Mouse (Mus musculus): Measurements from ENCODE around the gene Lcmt1. TPM values are rescaled to one million over a fixed set of nuclear protein-coding genes. Genes with fewer than 3 reads are reported as not detected.

Gene Lcmt1
- polyA plus RNA-seq, 1 experiment from 2014 or later = 22.3 TPM

DNA sequence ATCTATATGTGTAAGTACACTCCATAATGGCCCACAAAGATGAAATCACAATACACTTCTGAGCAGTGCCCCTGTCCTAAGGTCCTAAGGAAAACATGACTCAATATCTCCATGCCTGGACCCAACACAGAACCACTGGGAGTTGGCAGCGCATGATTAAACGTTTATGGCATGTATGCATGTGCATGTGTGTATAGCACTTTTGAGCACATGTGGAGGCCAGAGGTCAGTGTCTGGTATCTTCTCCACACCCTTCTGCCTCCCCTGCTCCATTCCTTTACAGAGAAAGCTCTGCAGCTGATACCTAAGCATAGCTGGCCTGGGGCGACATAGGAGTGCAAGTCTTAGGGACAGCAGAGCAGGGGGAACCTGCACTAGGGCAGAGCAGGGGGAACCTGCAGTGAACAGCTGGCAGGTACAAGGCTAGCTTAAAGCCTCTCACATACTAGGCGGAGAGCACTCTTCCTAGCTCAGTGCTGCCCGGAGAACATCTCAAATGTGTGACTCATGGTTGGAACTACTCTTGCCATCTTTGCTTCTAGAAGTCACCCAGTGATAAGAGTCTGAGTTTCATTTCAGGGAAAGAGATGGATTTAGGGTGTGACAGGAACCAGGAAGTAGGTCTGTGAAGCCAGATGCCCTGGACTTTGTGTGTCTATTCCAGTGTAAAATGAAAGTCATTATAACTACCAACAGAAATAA lies 25.4 kb upstream of the Lcmt1 start:
- no peak overlapping the region for H3K4me2 ChIP-seq
- 80% methylated on average over 5 of the region's 5 CpGs for WGBS (ENCODE audit: insufficient replicate concordance)
- H3K4me1 ChIP-seq (replicated peaks) = peaks cover 25% of the 10 kb centered on the region
- H3K4me3 ChIP-seq (replicated peaks) = no peak overlapping the region
- H3K9me3 ChIP-seq (replicated peaks) = no peaks in the 10 kb centered on the region
- no peak overlapping the region for H3K9ac ChIP-seq
- H3K27ac ChIP-seq (replicated peaks) = no peak overlapping the region
- H3K27me3 ChIP-seq = no peaks in the 10 kb centered on the region
- ATAC-seq (ENCODE audit: insufficient read depth) = no peak
- H3K36me3 ChIP-seq (replicated peaks) = no peaks in the 10 kb centered on the region

DNA sequence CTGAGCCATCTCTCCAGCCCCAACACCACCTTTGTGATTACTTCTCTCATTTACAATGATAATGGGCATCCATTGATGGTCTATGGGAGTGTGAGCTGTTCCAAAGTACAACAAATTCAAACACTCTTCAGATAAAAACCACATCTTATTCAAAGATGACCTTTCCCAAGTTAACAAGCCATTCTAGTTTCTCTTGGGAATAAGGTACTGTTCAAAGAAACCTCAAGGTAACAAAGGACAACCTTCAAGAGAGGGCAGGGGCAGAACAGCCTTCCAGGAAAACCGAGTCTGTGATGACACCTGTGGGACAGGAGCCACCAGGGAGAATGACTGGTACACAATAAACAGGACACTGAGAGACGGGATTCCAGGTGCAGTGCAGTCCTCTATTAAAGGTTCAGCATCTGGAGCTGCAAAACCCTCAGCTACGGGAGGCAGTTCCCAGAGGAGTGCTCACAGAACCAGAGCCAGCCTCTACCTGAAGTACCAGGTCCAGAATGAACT lies 24.5 kb upstream of the Lcmt1 start:
- Histone ChIP-seq H3K4me2 (no peak overlapping the region), H3K9ac (no peak overlapping the region), H3K4me1 (replicated peaks) (peaks cover 33% of the 10 kb centered on the region), H3K4me3 (replicated peaks) (no peak overlapping the region), H3K9me3 (replicated peaks) (no peaks in the 10 kb centered on the region), H3K36me3 (replicated peaks) (no peaks in the 10 kb centered on the region), H3K27ac (replicated peaks) (no peak overlapping the region), H3K27me3 (no peaks in the 10 kb centered on the region)
- 81% methylated on average over 3 of the region's 3 CpGs for WGBS (ENCODE audit: insufficient replicate concordance)
- ATAC-seq (ENCODE audit: insufficient read depth) = no peak

DNA sequence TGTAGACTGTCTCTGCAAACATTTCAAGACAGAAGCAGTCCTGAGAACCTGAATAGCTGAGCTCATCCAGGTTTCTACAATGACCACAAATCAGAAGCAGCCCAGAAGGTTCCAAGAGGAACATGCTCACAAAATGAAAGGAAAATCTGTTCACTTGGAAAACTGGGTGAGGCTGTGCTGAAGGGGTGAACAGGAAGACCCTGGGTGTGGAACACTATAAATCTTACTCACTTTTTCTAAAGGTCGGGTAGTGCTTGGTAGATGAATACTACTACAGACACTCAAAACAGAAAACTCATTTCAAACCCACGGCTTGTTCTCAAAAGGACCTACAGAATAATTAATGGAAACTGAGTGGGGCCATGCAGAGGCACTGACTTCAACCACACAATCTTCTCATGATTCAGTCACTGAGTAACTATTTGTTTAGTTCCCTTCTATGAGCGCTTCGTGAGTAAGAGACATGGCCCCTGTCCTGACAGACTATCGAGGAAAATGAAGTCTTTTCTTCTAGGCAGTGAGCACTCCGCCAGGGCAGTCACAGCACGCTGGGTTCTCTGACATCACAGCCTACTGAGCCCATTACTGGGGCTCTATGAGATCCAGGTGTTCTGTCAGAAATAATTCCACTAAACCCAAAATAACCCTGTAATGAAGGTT lies 22.8 kb upstream of the Lcmt1 start:
- WGBS (ENCODE audit: insufficient replicate concordance) = 73% methylated on average over 7 of the region's 7 CpGs
- no peaks in the 10 kb centered on the region for H3K9me3 ChIP-seq (replicated peaks)
- no peak overlapping the region for H3K27ac ChIP-seq (replicated peaks)
- H3K9ac ChIP-seq = no peak overlapping the region
- no peak for ATAC-seq (ENCODE audit: insufficient read depth)
- no peaks in the 10 kb centered on the region for H3K36me3 ChIP-seq (replicated peaks)
- H3K4me1 ChIP-seq (replicated peaks) = peaks cover 48% of the 10 kb centered on the region
- no peaks in the 10 kb centered on the region for H3K27me3 ChIP-seq
- no peak overlapping the region for H3K4me2 ChIP-seq
- no peak overlapping the region for H3K4me3 ChIP-seq (replicated peaks)

DNA sequence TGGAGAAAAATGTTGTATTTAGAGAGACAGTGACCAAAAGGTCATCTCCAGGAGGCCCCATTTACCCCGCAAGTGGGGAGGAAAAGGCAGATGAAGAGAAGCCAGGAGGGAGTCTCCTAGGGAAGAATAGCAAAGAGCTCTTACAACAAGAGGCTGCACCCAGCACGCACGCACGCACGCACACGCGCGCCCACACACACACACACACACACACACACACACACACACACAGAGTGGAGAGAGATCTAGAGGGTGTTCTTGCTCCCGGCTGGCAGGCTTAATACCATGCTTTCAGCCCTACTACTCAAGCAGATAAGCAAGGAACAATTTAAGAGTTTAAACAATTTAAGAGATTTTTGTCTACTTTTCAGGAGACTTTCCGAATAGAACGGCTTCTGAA lies 19.8 kb upstream of the Lcmt1 start:
- Histone ChIP-seq H3K36me3 (replicated peaks) (no peaks in the 10 kb centered on the region), H3K27me3 (no peaks in the 10 kb centered on the region), H3K27ac (replicated peaks) (no peak overlapping the region), H3K4me3 (replicated peaks) (no peak overlapping the region), H3K4me1 (replicated peaks) (peaks cover 64% of the 10 kb centered on the region), H3K9ac (no peak overlapping the region), H3K4me2 (no peak overlapping the region), H3K9me3 (replicated peaks) (no peaks in the 10 kb centered on the region)
- ATAC-seq (ENCODE audit: insufficient read depth) = no peak
- WGBS (ENCODE audit: insufficient replicate concordance) = 79% methylated on average over 11 of the region's 11 CpGs

DNA sequence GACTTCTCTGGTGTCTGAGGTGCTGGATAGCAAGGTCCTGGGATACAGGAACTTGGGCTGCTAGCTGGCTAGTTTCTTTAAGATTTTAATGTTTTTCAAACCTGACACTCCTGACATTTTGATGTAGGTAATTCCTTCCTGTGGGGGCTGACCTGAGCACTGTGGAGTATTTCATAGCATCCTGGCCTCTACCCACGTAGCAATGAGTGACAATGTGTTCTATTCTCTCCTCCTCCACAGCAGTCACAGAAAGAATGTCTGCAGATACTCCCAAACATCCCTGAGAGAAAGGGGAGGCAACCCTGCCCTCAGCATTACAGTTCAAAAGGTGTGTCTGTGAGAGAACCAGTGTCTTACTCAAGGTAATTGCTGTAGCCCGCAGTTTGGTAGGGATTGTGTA lies 19.3 kb upstream of the Lcmt1 start:
- Histone ChIP-seq H3K9me3 (replicated peaks) (no peaks in the 10 kb centered on the region), H3K4me2 (no peak overlapping the region), H3K36me3 (replicated peaks) (no peaks in the 10 kb centered on the region), H3K9ac (no peak overlapping the region), H3K4me1 (replicated peaks) (peaks cover 68% of the 10 kb centered on the region), H3K27me3 (no peaks in the 10 kb centered on the region), H3K4me3 (replicated peaks) (no peak overlapping the region), H3K27ac (replicated peaks) (no peak overlapping the region)
- ATAC-seq (ENCODE audit: insufficient read depth) = no peak
- 72% methylated on average over 2 of the region's 2 CpGs for WGBS (ENCODE audit: insufficient replicate concordance)

DNA sequence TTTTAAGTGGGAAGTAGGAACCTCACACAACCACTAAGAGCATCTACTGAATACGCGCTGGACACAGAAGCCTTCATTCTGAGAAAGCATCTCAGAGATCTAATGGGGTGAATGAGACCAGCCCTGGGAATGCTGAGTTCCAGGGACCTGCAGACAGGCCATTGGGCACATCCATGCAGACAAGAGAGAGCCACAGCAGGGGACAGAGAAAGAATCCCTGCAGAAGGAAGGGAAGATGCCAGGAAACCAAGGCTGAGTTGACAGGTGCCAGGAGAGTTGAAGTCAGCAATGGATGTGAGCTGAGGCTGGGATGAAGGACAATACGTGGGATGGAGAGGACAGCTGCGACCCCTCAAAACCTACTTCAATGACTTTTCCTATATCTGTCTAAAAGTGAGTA lies 16.5 kb upstream of the Lcmt1 start:
- H3K4me2 ChIP-seq = peak overlapping the region; percentile 64
- H3K9me3 ChIP-seq (replicated peaks) = no peaks in the 10 kb centered on the region
- 90% methylated on average over 4 of the region's 4 CpGs for WGBS (ENCODE audit: insufficient replicate concordance)
- H3K4me1 ChIP-seq (replicated peaks) = peaks cover 96% of the 10 kb centered on the region
- H3K27me3 ChIP-seq = no peaks in the 10 kb centered on the region
- peak overlapping the region; percentile 79 for H3K27ac ChIP-seq (replicated peaks)
- no peak overlapping the region for H3K4me3 ChIP-seq (replicated peaks)
- H3K9ac ChIP-seq = 0 out of 2 replicates have a peak overlapping the region, but pooled peaks have one; percentile 15
- H3K36me3 ChIP-seq (replicated peaks) = peaks cover 8% of the 10 kb centered on the region; the same call in 1 of the 2 replicates
- no peak for ATAC-seq (ENCODE audit: insufficient read depth)

DNA sequence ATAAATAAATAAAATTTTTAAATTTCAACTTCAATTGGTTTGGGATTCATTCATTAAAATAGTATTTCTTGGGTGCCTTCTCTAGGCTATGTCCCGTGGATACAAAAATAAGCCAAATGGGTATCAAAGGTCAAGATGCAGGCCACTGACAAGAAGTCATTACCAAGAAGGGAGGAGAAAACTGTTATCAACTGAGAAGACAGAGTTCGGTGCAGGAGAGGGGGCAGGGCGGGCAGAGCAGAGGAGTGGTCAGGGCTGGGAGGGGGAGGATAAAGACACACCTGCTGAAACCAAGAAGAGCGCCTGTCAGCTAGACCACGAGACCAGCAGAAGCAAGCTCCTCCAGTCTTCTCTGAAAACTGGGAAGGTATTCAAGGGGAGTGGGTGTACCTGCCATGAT lies 15.7 kb upstream of the Lcmt1 start:
- ATAC-seq (ENCODE audit: insufficient read depth) = peak; percentile 94
- 17% methylated on average over 5 of the region's 5 CpGs for WGBS (ENCODE audit: insufficient replicate concordance)
- no peaks in the 10 kb centered on the region for H3K9me3 ChIP-seq (replicated peaks)
- H3K27ac ChIP-seq (replicated peaks) = peak overlapping the region; percentile 79
- H3K4me3 ChIP-seq (replicated peaks) = peak overlapping the region; percentile 30
- peaks cover 94% of the 10 kb centered on the region for H3K4me1 ChIP-seq (replicated peaks)
- peak overlapping the region; percentile 42 for H3K9ac ChIP-seq
- H3K36me3 ChIP-seq (replicated peaks) = peaks cover 8% of the 10 kb centered on the region; the same call in 1 of the 2 replicates
- H3K27me3 ChIP-seq = no peaks in the 10 kb centered on the region
- peak overlapping the region; percentile 64 for H3K4me2 ChIP-seq

DNA sequence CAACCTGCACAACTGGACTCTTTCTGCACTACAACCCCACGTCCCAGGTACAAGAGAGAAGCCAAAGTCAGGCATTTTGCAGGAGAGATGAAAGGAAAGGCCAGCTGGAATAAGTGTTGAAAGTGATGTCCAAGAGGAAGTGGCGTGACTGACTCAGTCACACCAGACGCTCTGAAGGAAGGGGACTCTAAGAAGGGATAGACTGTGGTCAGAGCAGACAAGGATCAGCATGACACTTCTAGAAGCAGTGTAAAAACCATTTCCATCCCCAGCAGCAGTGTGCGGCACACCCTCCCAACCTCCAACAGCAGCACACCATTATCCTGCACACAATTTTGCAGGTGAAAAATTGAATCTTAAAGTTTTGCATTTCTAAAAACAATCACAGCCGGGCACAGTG lies 15.2 kb upstream of the Lcmt1 start:
- Histone ChIP-seq H3K36me3 (replicated peaks) (peaks cover 8% of the 10 kb centered on the region; the same call in 1 of the 2 replicates), H3K27me3 (no peaks in the 10 kb centered on the region), H3K9ac (peak overlapping the region; percentile 42), H3K4me3 (replicated peaks) (peak overlapping the region; percentile 30), H3K4me2 (peak overlapping the region; percentile 64), H3K4me1 (replicated peaks) (peaks cover 94% of the 10 kb centered on the region), H3K27ac (replicated peaks) (peak overlapping the region; percentile 79), H3K9me3 (replicated peaks) (no peaks in the 10 kb centered on the region)
- no peak for ATAC-seq (ENCODE audit: insufficient read depth)
- 44% methylated on average over 5 of the region's 5 CpGs for WGBS (ENCODE audit: insufficient replicate concordance)

DNA sequence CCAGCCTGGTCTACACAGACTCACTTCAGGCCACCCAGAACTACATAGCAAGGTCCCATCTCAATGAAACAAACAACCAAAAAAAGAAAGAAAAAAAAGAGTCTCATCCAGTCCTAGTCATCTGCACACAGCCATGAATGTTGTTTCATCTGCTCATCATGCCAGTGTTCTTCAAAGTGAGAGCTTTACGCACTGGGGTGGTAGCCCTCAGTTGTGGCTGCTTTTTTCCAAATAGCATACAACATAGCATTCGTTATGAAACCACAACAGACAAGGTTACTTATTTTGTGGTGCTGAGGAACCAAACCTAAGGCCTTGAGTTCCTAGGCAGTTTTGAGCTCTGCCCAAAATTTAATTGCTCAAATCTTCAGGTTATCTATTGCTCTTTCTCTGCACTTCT lies 14.7 kb upstream of the Lcmt1 start:
- H3K4me3 ChIP-seq (replicated peaks) = no peak overlapping the region
- no peak for ATAC-seq (ENCODE audit: insufficient read depth)
- WGBS (ENCODE audit: insufficient replicate concordance) = 79% methylated on average over 2 of the region's 2 CpGs

DNA sequence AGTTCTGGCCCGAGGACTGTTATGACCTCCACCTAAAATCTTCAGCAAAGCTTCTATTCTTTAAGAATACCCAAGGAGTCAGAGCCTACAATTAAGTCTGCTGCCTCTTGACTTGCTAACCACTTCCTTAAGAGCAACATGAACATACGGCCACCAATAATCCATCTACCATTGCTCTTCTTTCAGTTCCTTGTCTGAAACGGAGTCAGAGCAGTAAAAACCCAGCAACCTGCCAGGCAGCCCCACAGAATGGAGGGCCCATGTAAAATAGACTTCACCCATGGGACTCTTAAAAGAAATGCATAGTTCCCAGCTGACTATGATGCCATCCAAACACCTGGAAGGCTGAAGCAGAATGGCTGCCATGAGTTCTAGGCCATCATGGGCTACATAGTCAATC lies 13.4 kb upstream of the Lcmt1 start:
- 67% methylated on average over 3 of the region's 3 CpGs for WGBS (ENCODE audit: insufficient replicate concordance)
- Histone ChIP-seq H3K27me3 (no peaks in the 10 kb centered on the region), H3K27ac (replicated peaks) (0 out of 2 replicates have a peak overlapping the region, but pooled peaks have one; percentile 26), H3K9ac (no peak overlapping the region), H3K4me2 (no peak overlapping the region), H3K9me3 (replicated peaks) (no peaks in the 10 kb centered on the region), H3K4me1 (replicated peaks) (peaks cover 88% of the 10 kb centered on the region), H3K4me3 (replicated peaks) (no peak overlapping the region), H3K36me3 (replicated peaks) (peaks cover 8% of the 10 kb centered on the region; the same call in 1 of the 2 replicates)
- ATAC-seq (ENCODE audit: insufficient read depth) = no peak

More for the DNA sequence above, 14.7 kb upstream of the Lcmt1 start:
- no peaks in the 10 kb centered on the region for H3K27me3 ChIP-seq
- peak overlapping the region; percentile 42; the same call in 1 of the 2 replicates for H3K9ac ChIP-seq
- peaks cover 8% of the 10 kb centered on the region; the same call in 1 of the 2 replicates for H3K36me3 ChIP-seq (replicated peaks)
- H3K9me3 ChIP-seq (replicated peaks) = no peaks in the 10 kb centered on the region
- H3K4me1 ChIP-seq (replicated peaks) = peaks cover 90% of the 10 kb centered on the region
- H3K4me2 ChIP-seq = peak overlapping the region; percentile 64
- peak overlapping the region; percentile 79 for H3K27ac ChIP-seq (replicated peaks)

DNA sequence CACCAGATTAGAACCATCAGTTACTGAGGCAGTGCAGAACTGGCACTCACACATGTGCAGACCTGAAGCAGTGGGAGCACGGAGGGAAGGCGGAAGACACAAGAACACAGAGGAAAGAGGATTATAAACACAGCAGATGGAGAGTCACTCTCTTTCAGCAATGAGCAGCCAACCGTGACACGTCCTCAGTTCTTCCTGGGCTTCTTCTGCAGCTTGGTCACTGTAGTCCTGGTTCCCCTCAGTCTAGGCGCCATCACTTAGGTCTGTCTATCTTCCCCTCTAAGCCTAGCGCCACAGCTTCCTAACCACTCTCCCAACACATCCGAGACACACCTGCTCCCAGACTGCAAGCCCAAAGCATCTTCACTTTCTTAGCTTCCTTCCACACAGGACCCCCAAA lies 10.5 kb upstream of the Lcmt1 start:
- Histone ChIP-seq H3K9ac (no peak overlapping the region), H3K27ac (replicated peaks) (no peak overlapping the region), H3K9me3 (replicated peaks) (no peaks in the 10 kb centered on the region), H3K4me1 (replicated peaks) (peaks cover 78% of the 10 kb centered on the region), H3K4me2 (no peak overlapping the region), H3K4me3 (replicated peaks) (no peak overlapping the region), H3K36me3 (replicated peaks) (peaks cover 8% of the 10 kb centered on the region; the same call in 1 of the 2 replicates), H3K27me3 (no peaks in the 10 kb centered on the region)
- 91% methylated on average over 7 of the region's 7 CpGs for WGBS (ENCODE audit: insufficient replicate concordance)
- no peak for ATAC-seq (ENCODE audit: insufficient read depth)
